Mouse (Mus musculus) small intestine, adult 2 months (tissue): ENCODE measurements around the gene Slc13a1. TPM values are rescaled to one million over a fixed set of nuclear protein-coding genes. Genes with fewer than 3 reads are reported as not detected.

Source experiments
- H3K27ac ChIP-seq: fragments of 200-500 bp; 2 replicates; pipeline ENCODE4 v1.5.1; 2012; ENCODE audit warnings: low read depth, low read length, control low read depth, inconsistent platforms; ENCODE audit not compliant: insufficient read depth
- H3K27me3 ChIP-seq: fragments of 200-500 bp; 2 replicates; pipeline ENCODE4 v1.6.1; 2012; ENCODE audit warnings: mild to moderate bottlenecking, moderate library complexity, low read length, inconsistent platforms; ENCODE audit not compliant: control insufficient read depth, insufficient read depth
- H3K36me3 ChIP-seq: fragments of 200-500 bp; 2 replicates; pipeline ENCODE4 v1.6.1; 2012; ENCODE audit warnings: mild to moderate bottlenecking, low read length, control low read depth, inconsistent platforms; ENCODE audit not compliant: control insufficient read depth, insufficient read depth
- H3K4me1 ChIP-seq: fragments of 200-500 bp; 2 replicates; pipeline ENCODE4 v1.6.1; 2012; ENCODE audit warnings: low read length, inconsistent platforms, mixed read lengths; ENCODE audit not compliant: control insufficient read depth, insufficient read depth, insufficient read length
- H3K4me3 ChIP-seq: fragments of 200-500 bp; 2 replicates; pipeline ENCODE4 v1.5.1; 2012; ENCODE audit warnings: low read depth, mild to moderate bottlenecking, control low read depth, inconsistent platforms, low read length, moderate library complexity
- CTCF ChIP-seq: fragments of 200-500 bp; IDR thresholded peaks from 2 replicates; pipeline ENCODE4 v1.5.1; 2012; ENCODE audit warnings: low read depth, mild to moderate bottlenecking, control low read depth, inconsistent platforms, low read length, moderate library complexity, mixed read lengths; ENCODE audit not compliant: insufficient replicate concordance, insufficient read length; ENCODE audit errors: extremely low read depth
- POLR2A ChIP-seq: fragments of 200-500 bp; IDR thresholded peaks from 2 replicates; pipeline ENCODE4 v1.6.1; 2012; ENCODE audit warnings: low read depth, mild to moderate bottlenecking, control low read depth, inconsistent platforms, low read length, moderate library complexity
- WGBS: fragments of 180-500 bp; shearing (Covaris S2); methylation state at CpG from one replicate; pipeline ENCODE4 v1.1.7; 2018; 5-methylcytosine and 5-hydroxymethylcytosine counted together
- polyA plus RNA-seq: library from polyadenylated mRNA; depleted of rRNA; stranded (reverse); fragments of >200 nt; gene quantifications from 2 replicates; pipeline ENCODE4 v1.2.3, GENCODE M21; 2012

Slc13a1 gene
- polyA plus RNA-seq, 1 experiment = 6.1 TPM

- H3K36me3 ChIP-seq = no peaks in the 10 kb centered on the region
- TF ChIP-seq CTCF (no peak), POLR2A (no peak)
- H3K4me3 ChIP-seq = no peak overlapping the region
- H3K27ac ChIP-seq = no peak overlapping the region
- 85% methylated on average over 3 of the region's 3 CpGs for WGBS
- no peaks in the 10 kb centered on the region for H3K27me3 ChIP-seq
- H3K4me1 ChIP-seq = no peaks in the 10 kb centered on the region
Observed at GRCm38 (mm10) chr6:24175393-24175792, 7.5 kb upstream of the Slc13a1 start.

DNA sequence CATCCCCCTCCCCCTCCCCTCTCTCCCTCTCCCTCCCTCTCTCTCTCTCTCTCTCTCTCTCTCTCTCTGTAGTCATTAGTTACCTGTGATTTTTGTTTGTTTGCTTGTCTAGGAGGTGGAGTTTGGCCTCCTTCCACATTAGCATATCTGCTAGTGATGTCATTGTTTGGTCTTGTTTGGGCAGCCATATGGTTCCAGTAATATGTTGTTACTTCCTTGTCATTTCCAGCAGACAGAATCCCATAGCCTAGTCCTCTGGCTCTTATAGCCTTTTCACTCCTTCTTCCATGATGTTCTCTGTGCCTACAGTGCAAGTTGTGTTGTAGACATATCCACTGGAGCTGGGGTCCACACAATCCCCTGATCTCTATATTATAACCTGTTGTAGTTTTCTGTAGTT lies 6.1 kb upstream of the Slc13a1 start:
- Histone ChIP-seq H3K27me3 (no peaks in the 10 kb centered on the region), H3K4me1 (no peaks in the 10 kb centered on the region), H3K36me3 (no peaks in the 10 kb centered on the region), H3K4me3 (no peak overlapping the region), H3K27ac (no peak overlapping the region)
- TF ChIP-seq POLR2A = no peak
- TF ChIP-seq CTCF = no peak

- H3K4me1 ChIP-seq = peaks cover 1% of the 10 kb centered on the region; the same call in 1 of the 2 replicates
- no peak overlapping the region for H3K4me3 ChIP-seq
- no peaks in the 10 kb centered on the region for H3K36me3 ChIP-seq
- TF ChIP-seq CTCF = no peak
- no peak for TF ChIP-seq POLR2A
- H3K27ac ChIP-seq = no peak overlapping the region
- WGBS = 49% methylated on average over 2 of the region's 2 CpGs
- no peaks in the 10 kb centered on the region for H3K27me3 ChIP-seq
Observed at GRCm38 (mm10) chr6:24172736-24173135, 4.8 kb upstream of the Slc13a1 start.

DNA sequence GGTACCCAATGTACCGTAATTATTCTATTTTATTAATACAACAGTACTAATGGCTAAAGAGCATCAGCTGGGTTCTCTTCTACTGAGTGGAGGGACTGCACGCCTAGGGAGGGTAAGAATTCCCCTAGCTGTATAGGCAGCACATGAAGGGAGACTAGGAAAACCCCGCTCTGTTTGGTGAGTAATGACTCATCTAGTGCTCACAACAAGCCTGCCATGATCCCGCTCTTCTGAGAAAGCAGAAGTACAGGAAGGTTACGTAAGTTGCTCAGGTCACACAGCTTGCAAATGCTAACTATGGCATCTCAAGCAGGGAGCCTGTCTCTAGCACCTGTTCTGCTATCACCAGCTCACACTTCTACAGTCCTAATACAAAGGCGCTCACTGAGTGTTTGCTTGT lies 1.1 kb downstream of the Slc13a1 start:
- Histone ChIP-seq H3K36me3 (no peaks in the 10 kb centered on the region), H3K4me3 (no peak overlapping the region), H3K4me1 (peaks cover 7% of the 10 kb centered on the region; the same call in 1 of the 2 replicates), H3K27ac (peak overlapping the region; percentile 50; the same call in 1 of the 2 replicates), H3K27me3 (no peaks in the 10 kb centered on the region)
- WGBS = 55% methylated on average over 6 of the region's 6 CpGs
- no peak for TF ChIP-seq POLR2A

GRCm38 (mm10) chr6:24165249-24165648 lies 2.6 kb downstream of the Slc13a1 start:
- no peak for TF ChIP-seq POLR2A
- TF ChIP-seq CTCF = no peak
- Histone ChIP-seq H3K27ac (peak overlapping the region; percentile 36; the same call in 1 of the 2 replicates), H3K36me3 (no peaks in the 10 kb centered on the region), H3K4me3 (no peak overlapping the region), H3K27me3 (no peaks in the 10 kb centered on the region), H3K4me1 (peaks cover 7% of the 10 kb centered on the region; the same call in 1 of the 2 replicates)
- WGBS = 14% methylated on average over 3 of the region's 3 CpGs

- no peaks in the 10 kb centered on the region for H3K36me3 ChIP-seq
- no peak overlapping the region for H3K4me3 ChIP-seq
- 74% methylated on average over 1 of the region's 1 CpGs for WGBS
- TF ChIP-seq POLR2A (no peak), CTCF (no peak)
- H3K4me1 ChIP-seq = 0 out of 2 replicates have a peak, but pooled peaks cover 1% of the 10 kb centered on the region
- H3K27me3 ChIP-seq = no peaks in the 10 kb centered on the region
- no peak overlapping the region for H3K27ac ChIP-seq
Observed at GRCm38 (mm10) chr6:24159795-24160194, 8.1 kb downstream of the Slc13a1 start.

- WGBS = 48% methylated on average over 4 of the region's 4 CpGs
- H3K4me1 ChIP-seq = no peaks in the 10 kb centered on the region
- no peaks in the 10 kb centered on the region for H3K36me3 ChIP-seq
- H3K27me3 ChIP-seq = no peaks in the 10 kb centered on the region
- TF ChIP-seq POLR2A = no peak
- no peak for TF ChIP-seq CTCF
- H3K27ac ChIP-seq = no peak overlapping the region
- H3K4me3 ChIP-seq = no peak overlapping the region
Observed at GRCm38 (mm10) chr6:24154901-24155300, 13.0 kb downstream of the Slc13a1 start.

GRCm38 (mm10) chr6:24132951-24133350 lies 34.9 kb downstream of the Slc13a1 start:
- no peak overlapping the region for H3K4me3 ChIP-seq
- no peaks in the 10 kb centered on the region for H3K27me3 ChIP-seq
- no peak for TF ChIP-seq POLR2A
- no peak for TF ChIP-seq CTCF
- 90% methylated on average over 4 of the region's 4 CpGs for WGBS
- H3K4me1 ChIP-seq = no peaks in the 10 kb centered on the region
- peaks cover 6% of the 10 kb centered on the region for H3K36me3 ChIP-seq
- no peak overlapping the region for H3K27ac ChIP-seq
